Mouse (Mus musculus): ENCODE results near the gene Sox13.

Sox13 gene

DNA sequence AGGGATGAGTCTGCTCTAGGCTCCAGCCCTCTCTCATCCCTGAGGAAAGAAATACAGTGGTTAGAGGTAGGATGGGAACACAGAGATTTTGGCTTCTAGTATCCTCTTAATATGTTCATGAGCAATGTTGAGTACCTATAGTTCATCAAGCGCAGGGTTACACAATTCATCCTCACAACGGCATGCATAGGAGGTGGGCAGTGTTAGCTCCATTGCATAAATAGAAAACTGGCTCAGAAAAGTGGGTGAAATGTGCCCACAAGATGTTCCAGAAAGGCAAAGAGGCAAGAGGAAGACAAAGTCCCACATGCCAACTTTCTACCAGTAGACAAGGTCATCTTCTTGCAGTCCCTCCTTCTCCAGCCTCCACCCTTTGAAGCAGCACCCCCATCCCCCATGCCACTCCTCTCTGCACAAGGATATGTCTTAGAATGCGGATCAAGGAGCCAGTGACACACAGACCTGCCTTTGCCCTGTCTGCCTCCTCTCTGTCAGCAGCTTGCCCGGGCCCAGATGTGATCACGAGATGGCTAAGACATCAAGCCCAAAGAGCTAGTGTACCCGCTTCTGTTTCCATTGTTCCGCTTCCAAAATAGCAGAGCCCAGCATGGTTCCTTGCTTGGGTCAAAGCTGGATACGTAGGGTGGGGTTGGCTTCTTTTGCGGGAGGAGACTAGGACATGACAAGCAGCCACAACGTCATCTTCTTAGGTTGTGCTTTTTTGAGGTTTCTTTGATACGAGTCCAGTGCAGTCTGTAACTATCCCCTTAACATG is 91.3 kb downstream of the Sox13 start:
- DNase-seq (ENCODE audit: low read depth, low spot score): peak; percentile 45
